In genomic region chr11:69999666-70000065, GRCm38 (mm10) we compare ENCODE assay signal across 8 mouse cellular contexts. TPM values are rescaled to one million over a fixed set of nuclear protein-coding genes. Genes with fewer than 3 reads are reported as not detected.
A peak's percentile ranks its signal among the peaks of the same experiment; 100 is the strongest.
DNase-seq lines count a peak whose midpoint lies in the region; ATAC-seq and TF ChIP-seq lines count a peak whose summit lies in the region.

No protein-coding gene starts in this region.

- H3K9me3 ChIP-seq in erythroblast, embryonic 14.5 days (ENCODE audit: control insufficient read depth, low read length), result no peaks in the 10 kb centered on the region
- H3K9me3 ChIP-seq in neural tube, embryonic 11.5 days (ENCODE audit: control insufficient read depth, low read length), result no peaks in the 10 kb centered on the region
- H3K9me3 ChIP-seq in limb, embryonic 14.5 days (ENCODE audit: control insufficient read depth, low read length), result no peaks in the 10 kb centered on the region
- H3K9me3 ChIP-seq in stomach, embryonic 16.5 days (replicated peaks; ENCODE audit: control insufficient read depth, low read length), result no peaks in the 10 kb centered on the region

- DNase-seq in neural tube, embryonic 11.5 days (ENCODE audit: low spot score), result no peak
- no peak for DNase-seq in neural tube, embryonic 10.5 days (ENCODE audit: extremely low spot score, low spot score)
- DNase-seq in limb, embryonic 14.5 days (ENCODE audit: low spot score), result no peak
- DNase-seq in ovary, adult 18-20 months (ENCODE audit: low spot score), result no peak
- no peak for DNase-seq in thymus, adult 18-20 months

- H3K27ac ChIP-seq in neural tube, embryonic 11.5 days (ENCODE audit: low read depth, low read length), result no peak overlapping the region
- peak overlapping the region; percentile 21; the same call in 1 of the 2 replicates for H3K27ac ChIP-seq in limb, embryonic 14.5 days (replicated peaks; ENCODE audit: low read depth, low read length)
- peak overlapping the region; percentile 55 for H3K27ac ChIP-seq in stomach, embryonic 16.5 days (ENCODE audit: low read length)

- 74% methylated on average over 8 of the region's 8 CpGs for WGBS in neural tube, embryonic 11.5 days
- WGBS in limb, embryonic 14.5 days, result 62% methylated on average over 8 of the region's 8 CpGs
- 81% methylated on average over 8 of the region's 8 CpGs for WGBS in stomach, embryonic 16.5 days

- no peak overlapping the region for H3K9ac ChIP-seq in neural tube, embryonic 11.5 days (ENCODE audit: low read length)
- H3K9ac ChIP-seq in limb, embryonic 14.5 days (ENCODE audit: low read depth, low read length, severe bottlenecking), result no peak overlapping the region
- no peak overlapping the region for H3K9ac ChIP-seq in stomach, embryonic 16.5 days (ENCODE audit: low read length)

- peak overlapping the region; percentile 88 for H3K4me3 ChIP-seq in erythroblast, embryonic 14.5 days (replicated peaks)
- H3K4me3 ChIP-seq in neural tube, embryonic 11.5 days (ENCODE audit: low read depth, low read length), result peak overlapping the region; percentile 74
- 0 out of 2 replicates have a peak overlapping the region, but pooled peaks have one; percentile 80 for H3K4me3 ChIP-seq in limb, embryonic 14.5 days (replicated peaks; ENCODE audit: low read length)
- H3K4me3 ChIP-seq in stomach, embryonic 16.5 days (replicated peaks; ENCODE audit: low read length), result 0 out of 2 replicates have a peak overlapping the region, but pooled peaks have one; percentile 72

- TF ChIP-seq POLR2A in limb, embryonic 14.5 days (IDR thresholded peaks at IDR 0.05; ENCODE audit: borderline replicate concordance, extremely low read depth, insufficient read depth, insufficient read length), result no peak

- H3K27me3 ChIP-seq in erythroblast, embryonic 14.5 days (ENCODE audit: control insufficient read depth), result no peaks in the 10 kb centered on the region
- no peaks in the 10 kb centered on the region for H3K27me3 ChIP-seq in neural tube, embryonic 11.5 days (ENCODE audit: control insufficient read depth, insufficient read depth, low read length)
- H3K27me3 ChIP-seq in limb, embryonic 14.5 days (ENCODE audit: control insufficient read depth, insufficient read depth, low read length), result no peaks in the 10 kb centered on the region
- H3K27me3 ChIP-seq in stomach, embryonic 16.5 days (ENCODE audit: control insufficient read depth, insufficient read depth, low read length), result no peaks in the 10 kb centered on the region

- H3K4me2 ChIP-seq in neural tube, embryonic 11.5 days (ENCODE audit: low read depth), result no peak overlapping the region
- no peak overlapping the region for H3K4me2 ChIP-seq in limb, embryonic 14.5 days (replicated peaks; ENCODE audit: low read depth, low read length, severe bottlenecking)
- H3K4me2 ChIP-seq in stomach, embryonic 16.5 days (ENCODE audit: low read depth, low read length), result no peak overlapping the region

- ATAC-seq in erythroblast, adult 5-6 weeks (replicated peaks; ENCODE audit: low FRiP score, poor library complexity, severe bottlenecking), result no peak
- ATAC-seq in neural tube, embryonic 11.5 days (ENCODE audit: insufficient read depth, low FRiP score, low TSS enrichment), result no peak
- no peak for ATAC-seq in limb, embryonic 14.5 days (ENCODE audit: low FRiP score, low read depth)
- ATAC-seq in stomach, embryonic 16.5 days (ENCODE audit: insufficient read depth, low FRiP score), result no peak

- peaks cover 39% of the 10 kb centered on the region for H3K36me3 ChIP-seq in erythroblast, embryonic 14.5 days (ENCODE audit: control insufficient read depth)
- peaks cover 16% of the 10 kb centered on the region for H3K36me3 ChIP-seq in neural tube, embryonic 11.5 days (ENCODE audit: control insufficient read depth, insufficient read depth, low read length)
- H3K36me3 ChIP-seq in limb, embryonic 14.5 days (ENCODE audit: control insufficient read depth, insufficient read depth, low read length), result peaks cover 34% of the 10 kb centered on the region
- peaks cover 8% of the 10 kb centered on the region for H3K36me3 ChIP-seq in stomach, embryonic 16.5 days (ENCODE audit: control insufficient read depth, insufficient read depth, low read length)

- H3K4me1 ChIP-seq in erythroblast, embryonic 14.5 days (ENCODE audit: control insufficient read depth), result peaks cover 66% of the 10 kb centered on the region
- peaks cover 18% of the 10 kb centered on the region for H3K4me1 ChIP-seq in neural tube, embryonic 11.5 days (ENCODE audit: control insufficient read depth, insufficient read depth, low read length)
- H3K4me1 ChIP-seq in limb, embryonic 14.5 days (ENCODE audit: control insufficient read depth, insufficient read depth, low read length), result peaks cover 25% of the 10 kb centered on the region
- peaks cover 31% of the 10 kb centered on the region for H3K4me1 ChIP-seq in stomach, embryonic 16.5 days (ENCODE audit: control insufficient read depth, insufficient read depth, low read length)

RNA-seq across cellular contexts. Expression of gene Dvl2, which starts 0.7 kb away (rescaled TPM):
- polyA plus RNA-seq in erythroblast, embryonic 14.5 days (2012), result 0.48 and 0.76 TPM in 2 replicates
- total RNA-seq in erythroblast, adult 5-6 weeks (2015; ENCODE audit: low replicate concordance), result 1.3 and 4.2 TPM in 2 replicates
- total RNA-seq in erythroblast, adult 5-6 weeks (2017; ENCODE audit: low replicate concordance), result 2.1 and 7.4 TPM in 2 replicates
- 35.8 and 39.0 TPM in 2 replicates for polyA plus RNA-seq in neural tube, embryonic 11.5 days (2014; fragmentation: Nextera tagmentation; extraction: Ambion mirVana)
- 65.4 and 81.0 TPM in 2 replicates for polyA plus RNA-seq in limb, embryonic 14.5 days (2012; rRNA removed)
- 40.3 and 47.0 TPM in 2 replicates for polyA plus RNA-seq in limb, embryonic 14.5 days (2014; fragmentation: Nextera tagmentation; extraction: Ambion mirVana)
- polyA plus RNA-seq in stomach, embryonic 16.5 days (2015; fragmentation: Nextera tagmentation; extraction: Ambion mirVana), result 17.7 and 22.3 TPM in 2 replicates

RNA-seq across cellular contexts. Expression of gene Phf23, which starts 4.1 kb away (rescaled TPM):
- 4.5 and 5.5 TPM in 2 replicates for polyA plus RNA-seq in erythroblast, embryonic 14.5 days (2012)
- 8.5 and 11.3 TPM in 2 replicates for total RNA-seq in erythroblast, adult 5-6 weeks (2015; ENCODE audit: low replicate concordance)
- total RNA-seq in erythroblast, adult 5-6 weeks (2017; ENCODE audit: low replicate concordance), result 7.4 and 11.0 TPM in 2 replicates
- polyA plus RNA-seq in neural tube, embryonic 11.5 days (2014; fragmentation: Nextera tagmentation; extraction: Ambion mirVana), result 54.4 and 57.6 TPM in 2 replicates
- polyA plus RNA-seq in limb, embryonic 14.5 days (2012; rRNA removed), result 66.7 and 69.2 TPM in 2 replicates
- polyA plus RNA-seq in limb, embryonic 14.5 days (2014; fragmentation: Nextera tagmentation; extraction: Ambion mirVana), result 51.7 and 60.5 TPM in 2 replicates
- 44.3 and 47.9 TPM in 2 replicates for polyA plus RNA-seq in stomach, embryonic 16.5 days (2015; fragmentation: Nextera tagmentation; extraction: Ambion mirVana)

RNA-seq across cellular contexts. Expression of gene Gabarap, which starts 8.7 kb away (rescaled TPM):
- 50.2 and 55.8 TPM in 2 replicates for polyA plus RNA-seq in erythroblast, embryonic 14.5 days (2012)
- total RNA-seq in erythroblast, adult 5-6 weeks (2015; ENCODE audit: low replicate concordance), result 328 and 394 TPM in 2 replicates
- 127 and 214 TPM in 2 replicates for total RNA-seq in erythroblast, adult 5-6 weeks (2017; ENCODE audit: low replicate concordance)
- 530 and 552 TPM in 2 replicates for polyA plus RNA-seq in neural tube, embryonic 11.5 days (2014; fragmentation: Nextera tagmentation; extraction: Ambion mirVana)
- polyA plus RNA-seq in limb, embryonic 14.5 days (2012; rRNA removed), result 431 and 477 TPM in 2 replicates
- 574 and 593 TPM in 2 replicates for polyA plus RNA-seq in limb, embryonic 14.5 days (2014; fragmentation: Nextera tagmentation; extraction: Ambion mirVana)
- 485 and 494 TPM in 2 replicates for polyA plus RNA-seq in stomach, embryonic 16.5 days (2015; fragmentation: Nextera tagmentation; extraction: Ambion mirVana)

RNA-seq across cellular contexts. Expression of gene Acadvl, which starts 15.5 kb away (rescaled TPM):
- 2.9 and 3.2 TPM in 2 replicates for polyA plus RNA-seq in erythroblast, embryonic 14.5 days (2012)
- total RNA-seq in erythroblast, adult 5-6 weeks (2015; ENCODE audit: low replicate concordance), result 23.6 and 48.4 TPM in 2 replicates
- 18.6 and 20.4 TPM in 2 replicates for total RNA-seq in erythroblast, adult 5-6 weeks (2017; ENCODE audit: low replicate concordance)
- polyA plus RNA-seq in neural tube, embryonic 11.5 days (2014; fragmentation: Nextera tagmentation; extraction: Ambion mirVana), result 49.3 and 54.1 TPM in 2 replicates
- polyA plus RNA-seq in limb, embryonic 14.5 days (2012; rRNA removed), result 52.9 and 55.4 TPM in 2 replicates
- polyA plus RNA-seq in limb, embryonic 14.5 days (2014; fragmentation: Nextera tagmentation; extraction: Ambion mirVana), result 71.8 and 77.0 TPM in 2 replicates
- 115 and 119 TPM in 2 replicates for polyA plus RNA-seq in stomach, embryonic 16.5 days (2015; fragmentation: Nextera tagmentation; extraction: Ambion mirVana)

RNA-seq across cellular contexts. Expression of gene Dlg4, which starts 17.1 kb away (rescaled TPM):
- 0.10 and 0.19 TPM in 2 replicates for polyA plus RNA-seq in erythroblast, embryonic 14.5 days (2012)
- 7.7 TPM in 1 of 2 replicates, not detected in the other for total RNA-seq in erythroblast, adult 5-6 weeks (2015; ENCODE audit: low replicate concordance)
- total RNA-seq in erythroblast, adult 5-6 weeks (2017; ENCODE audit: low replicate concordance), result 0.17 and 0.84 TPM in 2 replicates
- 14.6 and 15.0 TPM in 2 replicates for polyA plus RNA-seq in neural tube, embryonic 11.5 days (2014; fragmentation: Nextera tagmentation; extraction: Ambion mirVana)
- 89.6 and 99.8 TPM in 2 replicates for polyA plus RNA-seq in limb, embryonic 14.5 days (2012; rRNA removed)
- polyA plus RNA-seq in limb, embryonic 14.5 days (2014; fragmentation: Nextera tagmentation; extraction: Ambion mirVana), result 9.7 and 10.0 TPM in 2 replicates
- polyA plus RNA-seq in stomach, embryonic 16.5 days (2015; fragmentation: Nextera tagmentation; extraction: Ambion mirVana), result 8.4 and 9.0 TPM in 2 replicates

Comparison
In these comparisons a context has a peak if more than half of its experiments do, and no peak if none do; other contexts are left out.
1. RNA of gene Dvl2, which starts 0.7 kb away (polyA plus RNA-seq): 40.3 to 81.0 TPM in limb, embryonic 14.5 days, 35.8 to 39.0 TPM in neural tube, embryonic 11.5 days and 17.7 to 22.3 TPM in stomach, embryonic 16.5 days; 0.48 to 0.76 TPM in erythroblast, embryonic 14.5 days; every median in the first group is over 10 times any median in the second.
2. Peak in every context shown above with its lines, with median percentiles within 50 percentile points of each other: H3K4me3 ChIP-seq.